Mouse (Mus musculus): Measurements from ENCODE around the gene Bcor. TPM values are rescaled to one million over a fixed set of nuclear protein-coding genes. Genes with fewer than 3 reads are reported as not detected.

Gene Bcor
- polyA plus RNA-seq, 1 experiment: 11.1 TPM

DNA sequence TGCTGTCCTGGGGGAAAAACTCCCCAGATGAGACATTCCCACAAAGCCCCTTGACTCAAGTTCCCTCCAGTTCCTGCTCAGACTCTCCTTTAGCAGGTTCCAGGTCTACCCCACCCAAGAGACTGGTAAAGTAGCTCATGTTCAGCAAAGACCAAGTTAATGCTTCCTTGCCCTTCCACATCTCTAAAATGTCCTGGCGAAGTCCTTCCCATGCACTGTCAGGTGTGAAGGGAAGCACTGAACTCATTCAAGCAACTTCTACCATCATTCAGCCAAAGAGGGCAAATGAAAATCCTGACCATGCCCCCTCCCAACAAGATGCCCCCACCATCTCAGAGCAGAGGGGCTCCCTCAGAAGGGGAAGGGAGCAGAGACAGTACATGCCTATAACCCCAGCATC lies 107.5 kb downstream of the Bcor start:
- Histone ChIP-seq H3K4me3 (replicated peaks) (no peak overlapping the region), H3K27me3 (replicated peaks) (peaks cover 20% of the 10 kb centered on the region), H3K9me3 (no peaks in the 10 kb centered on the region), H3K4me1 (peaks cover 3% of the 10 kb centered on the region; the same call in 1 of the 2 replicates), H3K36me3 (replicated peaks; ENCODE audit: low read length) (peaks cover 94% of the 10 kb centered on the region)
- TF ChIP-seq FLI1 (IDR thresholded peaks at IDR 0.05; ENCODE audit: low read length): no peak
- TF ChIP-seq GATA1 (IDR thresholded peaks at IDR 0.05; ENCODE audit: borderline replicate concordance, low read length): no peak

DNA sequence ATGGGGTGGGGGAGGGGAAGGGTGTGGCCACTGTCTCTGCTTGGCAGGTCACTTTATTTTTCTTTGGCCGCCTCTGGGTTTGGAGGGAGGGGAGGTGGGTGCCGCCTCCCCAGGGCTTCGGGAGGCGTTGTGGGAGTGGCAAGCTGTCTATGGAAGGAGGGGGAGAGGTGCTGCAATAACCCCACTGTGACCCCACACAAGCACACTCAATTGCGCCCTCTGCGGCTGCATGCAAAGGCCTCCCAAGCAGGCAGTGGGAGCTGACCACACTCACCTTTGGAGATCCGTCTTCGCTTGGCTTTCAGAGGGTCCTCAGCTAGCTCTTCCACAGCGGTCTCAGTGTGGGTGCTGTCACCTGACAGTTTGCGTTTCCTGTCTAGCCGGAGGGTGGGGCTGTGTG lies 111.4 kb downstream of the Bcor start:
- Histone ChIP-seq H3K4me1 (peaks cover 2% of the 10 kb centered on the region), H3K36me3 (replicated peaks; ENCODE audit: low read length) (peaks cover 97% of the 10 kb centered on the region)

DNA sequence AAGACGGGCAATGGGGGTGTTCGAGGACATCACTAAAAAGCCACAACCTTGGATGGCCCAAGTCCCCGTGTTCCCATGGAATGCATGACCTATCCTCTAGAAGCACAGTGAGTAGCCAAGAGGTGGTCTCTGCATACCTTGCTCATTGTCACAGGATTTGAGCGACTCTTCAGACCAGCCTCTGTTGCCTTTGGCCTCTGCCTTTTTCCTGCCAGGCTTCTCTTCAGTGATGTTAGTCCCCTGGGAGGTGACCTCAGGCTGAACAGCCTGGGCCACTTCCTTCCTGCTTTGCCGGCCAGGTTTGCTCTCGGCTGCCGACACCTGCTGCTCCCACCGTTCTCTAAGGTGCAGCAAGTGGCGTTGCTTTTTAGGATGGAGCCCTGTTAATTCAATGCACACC lies 112.0 kb downstream of the Bcor start:
- H3K4me3 ChIP-seq (replicated peaks): no peak overlapping the region
- no peaks in the 10 kb centered on the region for H3K9me3 ChIP-seq
- H3K4me1 ChIP-seq: peaks cover 8% of the 10 kb centered on the region
- H3K27me3 ChIP-seq (replicated peaks): peaks cover 34% of the 10 kb centered on the region
- peaks cover 97% of the 10 kb centered on the region for H3K36me3 ChIP-seq (replicated peaks; ENCODE audit: low read length)
- TF ChIP-seq GATA1 (IDR thresholded peaks at IDR 0.05; ENCODE audit: borderline replicate concordance, low read length): no peak
- TF ChIP-seq FLI1 (IDR thresholded peaks at IDR 0.05; ENCODE audit: low read length): no peak

More for the DNA sequence above, 111.4 kb downstream of the Bcor start:
- no peak for TF ChIP-seq GATA1 (IDR thresholded peaks at IDR 0.05; ENCODE audit: borderline replicate concordance, low read length)
- no peak for TF ChIP-seq FLI1 (IDR thresholded peaks at IDR 0.05; ENCODE audit: low read length)
- H3K9me3 ChIP-seq: no peaks in the 10 kb centered on the region
- H3K27me3 ChIP-seq (replicated peaks): peaks cover 32% of the 10 kb centered on the region
- H3K4me3 ChIP-seq (replicated peaks): no peak overlapping the region

DNA sequence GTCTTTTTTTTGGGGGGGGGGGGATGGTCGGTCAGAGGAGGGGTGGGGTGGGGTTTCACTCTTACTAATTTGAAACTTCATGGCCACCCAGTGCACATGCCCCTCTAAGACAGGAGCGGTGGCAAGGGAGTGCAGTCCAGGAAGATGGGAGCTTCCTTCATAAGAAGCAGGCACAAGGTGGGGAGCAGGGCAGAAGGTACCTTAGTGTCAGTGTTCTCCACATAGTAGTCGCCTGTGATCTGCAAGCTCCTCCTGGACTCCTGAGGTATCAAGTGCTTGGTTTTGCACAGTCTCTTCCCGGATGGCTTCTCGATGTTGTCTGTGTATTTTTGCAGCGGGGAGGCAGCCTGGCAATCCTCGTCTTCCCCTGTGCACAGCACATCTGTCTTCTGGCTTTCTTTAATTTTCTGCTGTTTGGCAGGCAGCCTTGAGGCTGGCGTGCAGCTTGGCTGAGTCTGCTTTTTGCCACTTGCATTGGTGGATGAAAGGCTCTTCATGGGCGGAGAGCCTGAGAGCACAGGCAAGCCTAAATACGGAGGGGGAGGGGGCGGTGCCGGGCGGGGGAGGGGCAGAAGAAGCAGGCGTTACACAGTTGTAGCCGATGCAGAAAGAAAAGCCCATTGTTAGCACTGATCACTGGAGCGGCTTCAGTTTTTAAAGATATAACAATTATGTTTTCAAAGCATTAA lies 112.8 kb downstream of the Bcor start:
- H3K4me1 ChIP-seq: peaks cover 15% of the 10 kb centered on the region
- H3K4me3 ChIP-seq (replicated peaks): no peak overlapping the region
- peaks cover 34% of the 10 kb centered on the region for H3K27me3 ChIP-seq (replicated peaks)
- peaks cover 98% of the 10 kb centered on the region for H3K36me3 ChIP-seq (replicated peaks; ENCODE audit: low read length)
- no peak for TF ChIP-seq GATA1 (IDR thresholded peaks at IDR 0.05; ENCODE audit: borderline replicate concordance, low read length)
- no peak for TF ChIP-seq FLI1 (IDR thresholded peaks at IDR 0.05; ENCODE audit: low read length)
- H3K9me3 ChIP-seq: no peaks in the 10 kb centered on the region

DNA sequence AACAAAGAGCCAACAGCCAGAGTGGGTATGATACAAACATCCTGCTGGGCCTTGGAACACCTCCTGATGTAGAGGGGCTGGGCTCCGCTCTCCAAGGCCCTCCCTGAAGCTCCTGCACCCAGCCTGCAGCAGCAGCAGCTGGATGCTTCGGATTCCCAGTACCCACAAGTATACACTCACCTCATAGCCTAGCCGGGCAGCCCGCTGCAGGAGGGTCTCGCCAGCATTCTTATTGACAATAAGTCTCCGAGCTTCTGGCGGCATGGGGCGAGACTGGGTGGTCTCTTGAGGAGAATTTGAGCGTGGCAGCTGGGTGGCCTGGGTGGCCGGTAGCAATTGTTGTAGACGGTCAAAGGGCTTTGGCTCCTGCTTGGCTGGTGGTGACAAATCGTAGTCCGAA lies 113.5 kb downstream of the Bcor start:
- peaks cover 98% of the 10 kb centered on the region for H3K36me3 ChIP-seq (replicated peaks; ENCODE audit: low read length)
- peaks cover 22% of the 10 kb centered on the region for H3K4me1 ChIP-seq
- H3K9me3 ChIP-seq: no peaks in the 10 kb centered on the region
- TF ChIP-seq GATA1 (IDR thresholded peaks at IDR 0.05; ENCODE audit: borderline replicate concordance, low read length): no peak
- TF ChIP-seq FLI1 (IDR thresholded peaks at IDR 0.05; ENCODE audit: low read length): no peak
- no peak overlapping the region for H3K4me3 ChIP-seq (replicated peaks)
- peaks cover 34% of the 10 kb centered on the region for H3K27me3 ChIP-seq (replicated peaks)

DNA sequence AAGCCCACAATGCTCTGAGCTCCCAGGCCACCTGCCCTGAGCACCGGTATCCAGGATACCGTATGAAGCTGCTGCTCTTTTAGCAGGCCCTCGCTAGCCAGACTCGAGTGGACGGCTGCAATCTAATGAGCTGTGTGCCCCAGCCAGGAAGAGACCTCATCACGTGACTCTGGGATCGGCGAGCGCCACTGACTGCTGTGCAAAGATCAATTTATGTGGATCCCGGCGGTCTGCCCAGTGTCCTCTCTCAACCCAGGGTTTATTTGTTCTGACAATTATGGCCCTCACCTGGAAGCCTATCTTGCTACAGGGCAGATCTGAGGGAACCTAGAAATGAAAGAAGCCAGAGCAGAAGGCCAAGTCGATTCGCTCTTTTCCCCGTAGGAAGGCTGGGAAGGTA lies 116.8 kb downstream of the Bcor start:
- peaks cover 98% of the 10 kb centered on the region for H3K36me3 ChIP-seq (replicated peaks; ENCODE audit: low read length)
- peaks cover 28% of the 10 kb centered on the region for H3K27me3 ChIP-seq (replicated peaks)
- H3K4me1 ChIP-seq: peaks cover 26% of the 10 kb centered on the region
- H3K4me3 ChIP-seq (replicated peaks): no peak overlapping the region
- no peaks in the 10 kb centered on the region for H3K9me3 ChIP-seq
- TF ChIP-seq GATA1 (IDR thresholded peaks at IDR 0.05; ENCODE audit: borderline replicate concordance, low read length) (no peak), FLI1 (IDR thresholded peaks at IDR 0.05; ENCODE audit: low read length) (no peak)

DNA sequence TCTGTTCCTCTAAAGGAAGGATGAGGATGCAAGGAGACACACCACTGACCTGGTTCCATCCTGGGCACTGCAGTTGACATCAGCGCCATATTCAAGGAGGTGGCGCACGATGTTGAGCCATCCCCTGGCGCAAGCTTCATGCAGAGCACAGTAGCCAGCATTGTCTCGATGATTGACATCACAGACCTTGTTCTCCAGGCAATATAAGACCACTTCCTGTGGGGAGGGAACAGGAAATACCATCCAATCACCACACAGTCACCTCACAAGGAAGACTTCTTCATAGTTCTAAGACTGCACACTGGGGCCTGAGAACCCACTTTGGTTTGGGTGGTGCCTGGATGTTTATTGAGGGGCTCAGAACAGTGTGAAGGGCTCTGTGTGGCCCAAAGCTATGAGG lies 118.7 kb downstream of the Bcor start:
- Histone ChIP-seq H3K9me3 (no peaks in the 10 kb centered on the region), H3K4me3 (replicated peaks) (no peak overlapping the region), H3K27me3 (replicated peaks) (peaks cover 15% of the 10 kb centered on the region), H3K36me3 (replicated peaks; ENCODE audit: low read length) (peaks cover 94% of the 10 kb centered on the region), H3K4me1 (peaks cover 26% of the 10 kb centered on the region)
- no peak for TF ChIP-seq GATA1 (IDR thresholded peaks at IDR 0.05; ENCODE audit: borderline replicate concordance, low read length)
- TF ChIP-seq FLI1 (IDR thresholded peaks at IDR 0.05; ENCODE audit: low read length): no peak

DNA sequence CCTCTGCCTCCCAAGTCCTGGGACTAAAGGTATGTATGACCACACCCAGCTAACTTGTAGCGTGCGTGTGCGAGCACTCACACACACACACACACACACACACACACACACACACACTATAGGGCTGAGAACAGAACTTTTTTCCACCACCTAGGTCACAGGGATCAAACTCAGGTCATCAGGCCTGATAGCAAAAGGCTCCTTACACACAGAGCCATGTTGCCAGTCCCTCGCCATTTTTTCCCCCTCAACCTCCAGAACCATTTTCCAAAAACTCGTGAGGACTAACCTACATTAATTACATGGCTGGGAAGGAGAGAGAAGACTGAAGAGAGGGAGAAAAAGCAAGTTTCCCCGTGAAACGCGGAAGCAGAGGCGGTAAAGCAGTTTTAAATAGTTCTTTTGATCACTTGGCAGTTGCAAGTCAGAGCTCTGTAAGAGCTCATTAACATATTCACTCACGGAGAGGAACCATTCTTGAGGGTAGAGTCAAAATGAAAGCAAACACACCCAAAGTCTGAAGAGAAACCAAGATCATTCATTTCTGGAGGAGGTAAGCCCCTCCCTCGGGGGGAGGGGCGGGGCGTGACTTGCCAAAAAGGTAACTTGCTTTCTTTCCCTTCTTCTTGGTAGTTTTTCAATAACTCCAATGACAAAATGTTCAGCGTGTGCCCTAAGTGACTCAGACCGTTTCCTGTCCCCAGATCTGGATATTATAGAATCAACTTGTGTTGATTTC lies 145.3 kb downstream of the Bcor start:
- Histone ChIP-seq H3K9me3 (no peaks in the 10 kb centered on the region), H3K4me3 (replicated peaks) (peak overlapping the region; percentile 79)
- TF ChIP-seq GATA1 (IDR thresholded peaks at IDR 0.05; ENCODE audit: borderline replicate concordance, low read length): no peak
- TF ChIP-seq FLI1 (IDR thresholded peaks at IDR 0.05; ENCODE audit: low read length): no peak

DNA sequence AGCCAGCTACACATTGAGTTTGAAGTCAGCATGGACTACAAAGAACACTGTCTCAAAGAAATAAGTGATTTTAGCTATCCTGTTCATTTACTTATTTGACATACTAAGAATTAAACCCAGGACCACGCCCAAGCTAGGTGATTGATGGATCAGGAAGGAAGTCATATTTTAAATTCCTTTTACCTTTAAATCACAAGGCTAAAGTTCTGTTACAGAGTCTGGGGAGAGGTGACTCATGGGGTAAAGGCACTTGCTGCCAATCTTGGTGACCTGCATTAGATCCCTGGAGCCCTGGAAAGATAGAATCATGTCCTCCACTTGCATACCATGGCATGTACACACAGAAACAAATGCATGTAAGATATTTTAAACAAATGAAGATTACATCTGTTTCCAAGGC lies 149.5 kb downstream of the Bcor start:
- H3K36me3 ChIP-seq (replicated peaks; ENCODE audit: low read length): no peaks in the 10 kb centered on the region
- H3K9me3 ChIP-seq: 0 out of 2 replicates have a peak, but pooled peaks cover 4% of the 10 kb centered on the region
- H3K4me3 ChIP-seq (replicated peaks): no peak overlapping the region
- TF ChIP-seq FLI1 (IDR thresholded peaks at IDR 0.05; ENCODE audit: low read length) (no peak), GATA1 (IDR thresholded peaks at IDR 0.05; ENCODE audit: borderline replicate concordance, low read length) (no peak)
- H3K4me1 ChIP-seq: peaks cover 32% of the 10 kb centered on the region
- peaks cover 25% of the 10 kb centered on the region for H3K27me3 ChIP-seq (replicated peaks)

More for the DNA sequence above, 145.3 kb downstream of the Bcor start:
- no peaks in the 10 kb centered on the region for H3K36me3 ChIP-seq (replicated peaks; ENCODE audit: low read length)
- H3K27me3 ChIP-seq (replicated peaks): no peaks in the 10 kb centered on the region
- peaks cover 17% of the 10 kb centered on the region for H3K4me1 ChIP-seq

DNA sequence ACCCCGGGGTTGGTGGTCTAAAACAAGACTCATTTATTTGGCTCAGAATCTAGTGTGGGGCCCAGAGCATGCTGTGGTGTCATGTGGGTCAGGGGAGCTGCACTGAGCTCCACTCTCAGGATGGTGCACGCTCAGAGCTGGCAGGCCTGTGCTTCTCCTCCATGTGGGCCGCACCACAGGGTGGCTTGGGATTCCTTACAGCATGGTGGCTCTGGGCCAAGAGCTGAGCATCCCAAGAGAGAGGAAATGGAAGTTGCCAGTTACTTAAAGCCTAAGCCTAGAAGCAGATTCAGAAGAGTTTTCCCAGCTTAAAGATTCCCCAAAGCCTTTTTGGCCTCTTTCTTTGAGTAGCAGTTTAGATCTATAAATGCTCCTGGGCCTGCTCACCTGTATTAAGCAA lies 151.1 kb downstream of the Bcor start:
- H3K27me3 ChIP-seq (replicated peaks): peaks cover 37% of the 10 kb centered on the region
- no peak overlapping the region for H3K4me3 ChIP-seq (replicated peaks)
- TF ChIP-seq FLI1 (IDR thresholded peaks at IDR 0.05; ENCODE audit: low read length) (no peak), GATA1 (IDR thresholded peaks at IDR 0.05; ENCODE audit: borderline replicate concordance, low read length) (no peak)
- peaks cover 46% of the 10 kb centered on the region for H3K4me1 ChIP-seq
- 0 out of 2 replicates have a peak, but pooled peaks cover 4% of the 10 kb centered on the region for H3K9me3 ChIP-seq
- no peaks in the 10 kb centered on the region for H3K36me3 ChIP-seq (replicated peaks; ENCODE audit: low read length)
